Mouse (Mus musculus) hindbrain, postnatal 0 days (tissue): ENCODE data around the gene Tnfrsf19. TPM values are rescaled to one million over a fixed set of nuclear protein-coding genes. Genes with fewer than 3 reads are reported as not detected.

Experiments used
- ATAC-seq: fragments of 200-750 bp; cut with Nextera tagmentation; 2 replicates; pipeline ENCODE4 v1.8.0; 2017; ENCODE audit warnings: mild to moderate bottlenecking, moderate TSS enrichment, moderate library complexity
- DNase-seq: peaks from one replicate; pipeline ENCODE4 v3.0.0-alpha.2; 2015; ENCODE audit warnings: low spot score
- H3K27ac ChIP-seq: fragments of 300-500 bp; sonication (generic); 2 replicates; pipeline ENCODE4 v1.5.1; 2014; ENCODE audit warnings: mild to moderate bottlenecking
- H3K27me3 ChIP-seq: fragments of 300-500 bp; sonication (generic); 2 replicates; pipeline ENCODE4 v1.6.1; 2014; ENCODE audit warnings: low read length, mixed read lengths; ENCODE audit not compliant: insufficient read depth
- H3K36me3 ChIP-seq: fragments of 300-500 bp; sonication (generic); 2 replicates; pipeline ENCODE4 v1.6.1; 2014; ENCODE audit warnings: low read length, mixed read lengths; ENCODE audit not compliant: insufficient read depth
- H3K4me1 ChIP-seq: fragments of 300-500 bp; sonication (generic); 2 replicates; pipeline ENCODE4 v1.6.1; 2014; ENCODE audit warnings: antibody characterized with exemption, low read length, mixed read lengths; ENCODE audit not compliant: insufficient read depth
- H3K4me2 ChIP-seq: fragments of 300-500 bp; sonication (generic); 2 replicates; pipeline ENCODE4 v1.6.1; 2014; ENCODE audit warnings: low read depth, mild to moderate bottlenecking, low read length, moderate library complexity, mixed read lengths
- H3K4me3 ChIP-seq: fragments of 300-500 bp; sonication (generic); 2 replicates; pipeline ENCODE4 v1.5.1; 2014; ENCODE audit warnings: low read length
- H3K9ac ChIP-seq: fragments of 300-500 bp; sonication (generic); replicated peaks from 2 replicates; pipeline ENCODE4 v1.6.1; 2014; ENCODE audit warnings: mild to moderate bottlenecking, low read length, moderate library complexity, mixed read lengths
- H3K9me3 ChIP-seq: fragments of 300-500 bp; sonication (generic); 2 replicates; pipeline ENCODE4 v1.6.1; 2016; ENCODE audit warnings: low read length, mixed read lengths
- CTCF ChIP-seq: IDR thresholded peaks from 2 replicates; pipeline ENCODE4 v1.5.1; 2016; ENCODE audit warnings: antibody characterized with exemption, control low read depth, low read depth
- WGBS: fragments of 180-500 bp; shearing (Covaris S2); extraction: QIAGEN DNeasy Blood & Tissue Kit; methylation state at CpG from one replicate; pipeline ENCODE4 v1.1.7; 2014; 5-methylcytosine and 5-hydroxymethylcytosine counted together
- polyA plus RNA-seq: library from polyadenylated mRNA; unstranded; fragments of >200 nt; fragmentation: Nextera tagmentation; extraction: Ambion mirVana; gene quantifications from 2 replicates; pipeline ENCODE4 v1.2.1, GENCODE M21; 2015
- total RNA-seq: library from RNA; depleted of rRNA; stranded (reverse); fragments of >200 nt; gene quantifications from 2 replicates; pipeline ENCODE4 v1.2.3, GENCODE M21; 2014

Gene Tnfrsf19
- total and polyA plus RNA-seq, 2 experiments from 2014 or later, result 28.9 to 51.6 TPM

- Histone ChIP-seq H3K27ac (no peak overlapping the region), H3K36me3 (no peaks in the 10 kb centered on the region), H3K4me1 (peaks cover 11% of the 10 kb centered on the region), H3K9me3 (no peaks in the 10 kb centered on the region), H3K4me3 (no peak overlapping the region), H3K27me3 (no peaks in the 10 kb centered on the region), H3K4me2 (no peak overlapping the region), H3K9ac (no peak overlapping the region)
- WGBS, result 33% methylated on average over 6 of the region's 6 CpGs
- no peak for TF ChIP-seq CTCF
- ATAC-seq, result no peak
- DNase-seq, result peak; percentile 30
Observed at GRCm38 (mm10) chr14:60988228-60988627, 58.1 kb downstream of the Tnfrsf19 start.

DNA sequence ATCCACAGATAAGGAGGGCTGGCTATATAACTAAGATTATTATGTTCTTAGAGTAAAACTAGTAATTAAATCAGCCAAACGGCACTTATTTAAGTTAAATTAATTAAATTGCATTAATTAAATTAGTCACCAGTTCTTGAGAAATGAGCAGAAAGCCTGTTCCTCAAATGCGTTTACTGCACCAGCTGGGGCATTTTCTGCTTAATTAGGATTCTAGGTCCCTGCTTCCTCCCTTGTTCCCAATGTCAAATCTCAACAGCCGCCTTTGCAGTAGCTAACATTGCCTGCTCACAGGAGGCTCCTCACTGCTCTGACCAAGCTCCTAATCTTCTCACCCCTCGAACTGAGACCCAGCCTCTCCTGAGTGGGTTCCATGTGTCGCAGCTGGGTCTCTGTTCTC, 59.4 kb downstream of the Tnfrsf19 start:
- no peaks in the 10 kb centered on the region for H3K27me3 ChIP-seq
- no peak overlapping the region for H3K4me2 ChIP-seq
- TF ChIP-seq CTCF, result no peak
- H3K9ac ChIP-seq, result no peak overlapping the region
- no peak overlapping the region for H3K4me3 ChIP-seq
- peaks cover 11% of the 10 kb centered on the region for H3K4me1 ChIP-seq
- WGBS, result 43% methylated on average over 5 of the region's 5 CpGs
- DNase-seq, result peak; percentile 33
- H3K9me3 ChIP-seq, result no peaks in the 10 kb centered on the region
- no peak for ATAC-seq
- H3K27ac ChIP-seq, result no peak overlapping the region
- H3K36me3 ChIP-seq, result no peaks in the 10 kb centered on the region

DNA sequence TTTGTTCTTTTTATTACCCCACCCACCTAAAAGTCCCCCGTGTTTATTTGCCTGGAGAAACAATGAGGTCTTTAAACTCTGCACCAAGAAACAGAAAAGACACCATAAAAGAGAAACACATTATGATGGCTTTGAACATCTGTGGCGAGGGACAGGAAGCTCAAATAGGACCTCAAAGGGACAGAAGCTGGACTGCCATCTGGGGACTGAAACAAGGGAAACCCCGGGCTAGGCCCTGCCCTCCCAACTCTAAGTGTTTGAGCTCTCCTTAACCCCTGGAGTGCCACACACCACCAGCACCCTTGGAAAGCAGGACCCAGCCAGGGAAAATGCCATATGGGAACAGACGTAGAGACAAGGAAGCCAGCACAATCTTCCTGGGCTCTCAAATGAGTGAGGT, 61.2 kb downstream of the Tnfrsf19 start:
- H3K9ac ChIP-seq, result no peak overlapping the region
- no peaks in the 10 kb centered on the region for H3K36me3 ChIP-seq
- peaks cover 11% of the 10 kb centered on the region for H3K4me1 ChIP-seq
- DNase-seq, result no peak
- no peak overlapping the region for H3K4me2 ChIP-seq
- no peak overlapping the region for H3K27ac ChIP-seq
- H3K9me3 ChIP-seq, result no peaks in the 10 kb centered on the region
- no peak for ATAC-seq
- TF ChIP-seq CTCF, result no peak
- no peak overlapping the region for H3K4me3 ChIP-seq
- 27% methylated on average over 4 of the region's 4 CpGs for WGBS
- no peaks in the 10 kb centered on the region for H3K27me3 ChIP-seq

DNA sequence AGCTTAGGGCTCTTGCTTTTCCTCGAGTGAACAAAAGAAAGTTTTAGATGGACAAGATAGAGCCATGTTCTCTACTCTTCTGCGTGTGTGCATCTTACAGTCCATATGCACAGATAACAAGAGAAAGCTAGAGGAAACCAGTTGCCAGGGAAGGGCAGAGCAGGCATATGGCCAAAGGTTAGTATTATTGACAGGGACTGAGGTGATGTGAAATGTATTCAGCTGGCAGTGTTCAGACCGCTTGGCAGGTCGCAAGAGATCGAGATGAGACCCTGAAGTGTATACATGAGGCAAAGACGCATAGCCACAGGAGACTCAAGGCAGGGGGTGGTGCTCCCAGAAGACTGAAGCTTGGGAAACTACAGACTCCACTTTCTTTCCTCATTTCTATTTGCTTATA, 62.0 kb downstream of the Tnfrsf19 start:
- no peak for TF ChIP-seq CTCF
- DNase-seq (no peak), ATAC-seq (no peak)
- H3K27me3 ChIP-seq, result no peaks in the 10 kb centered on the region
- peaks cover 11% of the 10 kb centered on the region for H3K4me1 ChIP-seq
- no peaks in the 10 kb centered on the region for H3K36me3 ChIP-seq
- WGBS, result 53% methylated on average over 6 of the region's 6 CpGs
- no peaks in the 10 kb centered on the region for H3K9me3 ChIP-seq
- no peak overlapping the region for H3K4me2 ChIP-seq
- no peak overlapping the region for H3K4me3 ChIP-seq
- H3K9ac ChIP-seq, result no peak overlapping the region
- H3K27ac ChIP-seq, result no peak overlapping the region

- Histone ChIP-seq H3K4me1 (peaks cover 6% of the 10 kb centered on the region), H3K4me3 (no peak overlapping the region)
Observed at GRCm38 (mm10) chr14:60982126-60982525, 64.2 kb downstream of the Tnfrsf19 start.

DNA sequence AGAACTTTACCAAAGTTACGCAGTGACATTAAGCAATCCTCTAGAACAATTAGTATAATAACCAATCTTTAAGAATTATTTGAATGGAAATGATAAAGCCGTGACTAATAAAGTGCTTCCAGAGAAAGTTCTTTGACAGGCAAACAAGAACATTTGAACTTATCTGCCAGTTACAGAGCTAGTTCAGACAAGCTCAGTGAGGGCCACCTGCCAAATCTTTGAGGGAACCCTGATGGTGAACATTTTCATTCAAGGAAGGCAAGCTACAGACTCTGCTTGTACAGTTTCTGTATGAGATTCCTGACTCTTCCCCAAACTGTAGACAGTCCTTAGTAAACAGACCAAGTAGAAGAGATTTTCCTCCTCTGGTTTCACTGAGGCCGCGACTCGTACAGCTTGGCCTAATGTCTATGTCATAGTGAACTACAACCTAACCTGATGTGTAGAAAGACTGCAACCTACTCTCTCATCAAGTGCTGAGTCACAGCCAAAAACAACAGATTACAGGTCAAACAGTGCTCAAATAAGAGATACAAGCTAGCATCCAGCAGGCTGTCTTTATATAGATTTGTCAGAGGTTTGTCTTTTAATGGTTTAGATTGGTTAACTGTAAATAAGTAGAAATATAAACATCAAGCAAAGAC, 65.9 kb downstream of the Tnfrsf19 start:
- H3K27me3 ChIP-seq, result no peaks in the 10 kb centered on the region
- no peak for TF ChIP-seq CTCF
- H3K36me3 ChIP-seq, result no peaks in the 10 kb centered on the region
- no peak overlapping the region for H3K27ac ChIP-seq
- H3K4me2 ChIP-seq, result no peak overlapping the region
- DNase-seq, result no peak
- H3K9ac ChIP-seq, result no peak overlapping the region
- WGBS, result 91% methylated on average over 5 of the region's 5 CpGs
- H3K4me1 ChIP-seq, result peaks cover 4% of the 10 kb centered on the region; the same call in 1 of the 2 replicates
- no peak overlapping the region for H3K4me3 ChIP-seq
- ATAC-seq, result no peak
- H3K9me3 ChIP-seq, result no peaks in the 10 kb centered on the region

More at GRCm38 (mm10) chr14:60982126-60982525, 64.2 kb downstream of the Tnfrsf19 start:
- no peak overlapping the region for H3K27ac ChIP-seq
- no peak overlapping the region for H3K9ac ChIP-seq
- no peak for DNase-seq
- H3K4me2 ChIP-seq, result no peak overlapping the region
- H3K36me3 ChIP-seq, result no peaks in the 10 kb centered on the region
- ATAC-seq, result no peak
- H3K9me3 ChIP-seq, result no peaks in the 10 kb centered on the region
- no peaks in the 10 kb centered on the region for H3K27me3 ChIP-seq
- TF ChIP-seq CTCF, result no peak

DNA sequence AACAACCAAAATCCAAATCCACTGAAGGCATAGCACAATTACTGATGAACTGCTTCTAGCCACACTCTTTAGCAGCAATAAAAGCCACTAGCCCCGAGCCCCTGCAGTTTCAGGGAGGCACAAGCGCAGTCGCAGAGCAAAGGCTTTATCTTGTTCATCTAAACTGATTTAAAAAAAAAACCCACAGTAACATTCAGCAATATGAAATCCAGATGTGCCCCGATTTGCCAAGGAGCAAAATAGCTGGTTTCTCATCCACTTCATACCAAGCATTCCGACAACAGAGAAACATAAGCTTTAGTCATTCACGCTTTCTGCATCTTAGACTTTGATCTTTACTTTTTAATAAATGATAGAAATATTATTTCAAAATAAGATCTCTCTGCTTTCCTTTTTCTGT, 68.2 kb downstream of the Tnfrsf19 start:
- ATAC-seq (no peak), DNase-seq (no peak)
- Histone ChIP-seq H3K4me3 (no peak overlapping the region), H3K9me3 (no peaks in the 10 kb centered on the region), H3K27ac (no peak overlapping the region), H3K4me1 (no peaks in the 10 kb centered on the region), H3K4me2 (no peak overlapping the region), H3K27me3 (no peaks in the 10 kb centered on the region), H3K36me3 (peaks cover 4% of the 10 kb centered on the region), H3K9ac (no peak overlapping the region)
- WGBS, result 79% methylated on average over 6 of the region's 6 CpGs
- TF ChIP-seq CTCF, result no peak
